In genomic region chr10:43279637-43280288, GRCm38 (mm10) we compare ENCODE assay signal across 13 mouse cellular contexts. TPM values are rescaled to one million over a fixed set of nuclear protein-coding genes. Genes with fewer than 3 reads are reported as not detected.
DNase-seq lines count a peak whose midpoint lies in the region; ATAC-seq and TF ChIP-seq lines count a peak whose summit lies in the region.
"Had no signal": no experiment of that assay in that cellular context is flagged by ENCODE, and none has a peak within 500 bp of the region (broad histone marks: within the 10 kb centered on the region; RNA-seq: fewer than 3 reads in every experiment).

No protein-coding gene starts in this region.

- no peak for TF ChIP-seq POLR2A in kidney, adult 2 months (IDR thresholded peaks at IDR 0.05; ENCODE audit: low read depth, low read length)

- WGBS in forebrain, embryonic 14.5 days: 73% methylated on average over 5 of the region's 5 CpGs
- WGBS in forebrain, embryonic 11.5 days: 87% methylated on average over 5 of the region's 5 CpGs
- 46% methylated on average over 5 of the region's 5 CpGs for WGBS in limb, embryonic 15.5 days
- WGBS in kidney, adult 2 months: 75% methylated on average over 5 of the region's 5 CpGs

- no peak overlapping the region for H3K27ac ChIP-seq in forebrain, embryonic 14.5 days (ENCODE audit: low read depth, low read length)
- H3K27ac ChIP-seq in forebrain, embryonic 11.5 days (ENCODE audit: low read depth, low read length): no peak overlapping the region
- H3K27ac ChIP-seq in limb, embryonic 15.5 days: no peak overlapping the region
- no peak overlapping the region for H3K27ac ChIP-seq in kidney, adult 2 months (ENCODE audit: insufficient read depth, low read depth, low read length)
- H3K27ac ChIP-seq: liver, embryonic 13.5 days had no signal

- no peak overlapping the region for H3K9ac ChIP-seq in forebrain, embryonic 14.5 days (ENCODE audit: low read length)
- no peak overlapping the region for H3K9ac ChIP-seq in forebrain, embryonic 11.5 days (ENCODE audit: low read length)
- H3K9ac ChIP-seq in limb, embryonic 15.5 days: no peak overlapping the region
- H3K9ac ChIP-seq: liver, embryonic 13.5 days had no signal

- no peak for ATAC-seq in forebrain, embryonic 14.5 days
- ATAC-seq in forebrain, embryonic 11.5 days (replicated peaks; ENCODE audit: low FRiP score): no peak
- ATAC-seq in limb, embryonic 15.5 days (ENCODE audit: insufficient number of reproducible peaks, low FRiP score, low TSS enrichment, low read depth): peak; percentile 61; the same call in 1 of the 2 replicates

- no peaks in the 10 kb centered on the region for H3K27me3 ChIP-seq in forebrain, embryonic 14.5 days (replicated peaks; ENCODE audit: control insufficient read depth, insufficient read depth, low read length)
- H3K27me3 ChIP-seq in forebrain, embryonic 11.5 days (ENCODE audit: control insufficient read depth, insufficient read depth, low read length): no peaks in the 10 kb centered on the region
- H3K27me3 ChIP-seq in limb, embryonic 15.5 days: no peaks in the 10 kb centered on the region
- no peaks in the 10 kb centered on the region for H3K27me3 ChIP-seq in kidney, adult 2 months (replicated peaks; ENCODE audit: control insufficient read depth, insufficient read depth, low read length)
- H3K27me3 ChIP-seq: liver, embryonic 13.5 days had no signal

- H3K4me2 ChIP-seq in forebrain, embryonic 14.5 days (ENCODE audit: low read length): no peak overlapping the region
- no peak overlapping the region for H3K4me2 ChIP-seq in forebrain, embryonic 11.5 days (ENCODE audit: low read depth, low read length, severe bottlenecking)
- no peak overlapping the region for H3K4me2 ChIP-seq in limb, embryonic 15.5 days
- H3K4me2 ChIP-seq: liver, embryonic 13.5 days had no signal

- H3K9me3 ChIP-seq in forebrain, embryonic 14.5 days (replicated peaks; ENCODE audit: control insufficient read depth, low read length): no peaks in the 10 kb centered on the region
- no peaks in the 10 kb centered on the region for H3K9me3 ChIP-seq in forebrain, embryonic 11.5 days (ENCODE audit: control insufficient read depth, low read length)
- no peaks in the 10 kb centered on the region for H3K9me3 ChIP-seq in limb, embryonic 15.5 days
- H3K9me3 ChIP-seq: liver, embryonic 13.5 days had no signal

- H3K4me1 ChIP-seq in forebrain, embryonic 14.5 days (ENCODE audit: control insufficient read depth, insufficient read depth, low read length): peaks cover 9% of the 10 kb centered on the region; the same call in 1 of the 2 replicates
- H3K4me1 ChIP-seq in forebrain, embryonic 11.5 days (replicated peaks; ENCODE audit: control insufficient read depth, insufficient read depth, low read length): no peaks in the 10 kb centered on the region
- peaks cover 7% of the 10 kb centered on the region; the same call in 1 of the 2 replicates for H3K4me1 ChIP-seq in limb, embryonic 15.5 days
- no peaks in the 10 kb centered on the region for H3K4me1 ChIP-seq in kidney, adult 2 months (ENCODE audit: control insufficient read depth, insufficient read depth, low read length)

- TF ChIP-seq CTCF in kidney, adult 2 months (conservative IDR thresholded peaks at IDR 0.05; ENCODE audit: insufficient read depth, insufficient read length, low read depth, low read length): no peak

- no peaks in the 10 kb centered on the region for H3K36me3 ChIP-seq in forebrain, embryonic 14.5 days (ENCODE audit: control insufficient read depth, insufficient read depth, low read length)
- no peaks in the 10 kb centered on the region for H3K36me3 ChIP-seq in forebrain, embryonic 11.5 days (ENCODE audit: control insufficient read depth, insufficient read depth, low read length)
- H3K36me3 ChIP-seq in limb, embryonic 15.5 days: no peaks in the 10 kb centered on the region
- H3K36me3 ChIP-seq in kidney, adult 2 months (ENCODE audit: control insufficient read depth, insufficient read depth, low read length): no peaks in the 10 kb centered on the region
- H3K36me3 ChIP-seq: liver, embryonic 13.5 days had no signal

- peak; percentile 61 for DNase-seq in forebrain, embryonic 14.5 days (ENCODE audit: low spot score)
- DNase-seq in forebrain, embryonic 11.5 days (ENCODE audit: low spot score): no peak
- peak; percentile 22 to 35 for DNase-seq in layer of hippocampus, postnatal 14 days (ENCODE audit: low spot score in 2 of 2)
- no peak for DNase-seq in layer of hippocampus, postnatal 25 days (ENCODE audit: extremely low spot score in 1 of 2, low spot score in 1 of 2)
- DNase-seq in brain, adult 2 months (ENCODE audit: low read depth, low spot score): peak; percentile 66
- no peak for DNase-seq in embryo, embryonic 11 days
- DNase-seq in kidney, adult 2 months: no peak
- DNase-seq: cerebellum, adult 11 months; heart, adult 18-20 months; kidney, adult 9 months; liver, embryonic 13.5 days; right cerebral cortex, postnatal 25 days had no signal

- H3K4me3 ChIP-seq in forebrain, embryonic 14.5 days (ENCODE audit: low read depth, low read length): no peak overlapping the region
- no peak overlapping the region for H3K4me3 ChIP-seq in forebrain, embryonic 11.5 days (ENCODE audit: low read depth, low read length)
- H3K4me3 ChIP-seq in limb, embryonic 15.5 days: no peak overlapping the region
- H3K4me3 ChIP-seq in kidney, adult 2 months (ENCODE audit: insufficient read depth, low read depth, low read length): no peak overlapping the region
- H3K4me3 ChIP-seq: liver, embryonic 13.5 days had no signal

RNA-seq across cellular contexts. Expression of gene Pdss2, which starts 58.5 kb away (rescaled TPM):
- 13.3 and 13.9 TPM in 2 replicates for polyA plus RNA-seq in forebrain, embryonic 14.5 days (2014; fragmentation: Nextera tagmentation; extraction: Ambion mirVana)
- 15.1 and 16.0 TPM in 2 replicates for polyA plus RNA-seq in forebrain, embryonic 11.5 days (2014; fragmentation: Nextera tagmentation; extraction: Ambion mirVana)
- 10 to 100 TPM; 16.0 to 17.7 TPM for total RNA-seq in layer of hippocampus, postnatal 14 days (2021)
- 10 to 100 TPM; 15.4 to 16.2 TPM for total RNA-seq in layer of hippocampus, postnatal 25 days (2021)
- polyA plus RNA-seq in limb, embryonic 15.5 days (2015; fragmentation: Nextera tagmentation; extraction: Ambion mirVana): 8.8 TPM in 2 replicates
- polyA plus RNA-seq in kidney, adult 2 months (2012; rRNA removed): 16.8 and 18.1 TPM in 2 replicates

Comparison
In these comparisons a context has a peak if more than half of its experiments do, and no peak if none do; other contexts are left out.
1. DNase-seq: peak in forebrain, embryonic 14.5 days (single experiment), layer of hippocampus, postnatal 14 days (2 of 2) and brain, adult 2 months (single experiment); none in forebrain, embryonic 11.5 days (single experiment), layer of hippocampus, postnatal 25 days (0 of 2), embryo, embryonic 11 days (single experiment) and kidney, adult 2 months (single experiment).